14 mouse cellular contexts compared by ENCODE assay signal in genomic region chrX:75231456-75231855, GRCm38 (mm10).
"Had no signal": no experiment of that assay in that cellular context is flagged by ENCODE, and none has a peak within 500 bp of the region (broad histone marks: within the 10 kb centered on the region; RNA-seq: fewer than 3 reads in every experiment).

No protein-coding gene starts in this region.

- H3K9ac ChIP-seq: liver, postnatal 0 days; lung, embryonic 14.5 days; midbrain, embryonic 13.5 days; midbrain, embryonic 15.5 days; neural tube, embryonic 12.5 days; stomach, embryonic 15.5 days had no signal

- H3K4me3 ChIP-seq: midbrain, embryonic 10.5 days; midbrain, embryonic 13.5 days; midbrain, embryonic 15.5 days; neural tube, embryonic 12.5 days; stomach, embryonic 15.5 days had no signal

- DNase-seq: liver, postnatal 0 days; lung, embryonic 14.5 days; lung, postnatal 10 days; lung, postnatal 4 days; right cerebral cortex, postnatal 14 days; thymus, adult 2 months; thymus, postnatal 25 days; thymus, postnatal 4 days had no signal

- H3K9me3 ChIP-seq: midbrain, embryonic 10.5 days; midbrain, embryonic 13.5 days; midbrain, embryonic 15.5 days; neural tube, embryonic 12.5 days; stomach, embryonic 15.5 days had no signal

- H3K36me3 ChIP-seq: midbrain, embryonic 10.5 days; midbrain, embryonic 13.5 days; midbrain, embryonic 15.5 days; neural tube, embryonic 12.5 days; stomach, embryonic 15.5 days had no signal

- H3K4me1 ChIP-seq: midbrain, embryonic 10.5 days; midbrain, embryonic 13.5 days; midbrain, embryonic 15.5 days; neural tube, embryonic 12.5 days; stomach, embryonic 15.5 days had no signal

- H3K27ac ChIP-seq: midbrain, embryonic 10.5 days; midbrain, embryonic 13.5 days; midbrain, embryonic 15.5 days; neural tube, embryonic 12.5 days; stomach, embryonic 15.5 days; stomach, postnatal 0 days had no signal

- H3K27me3 ChIP-seq: midbrain, embryonic 13.5 days; midbrain, embryonic 15.5 days; neural tube, embryonic 12.5 days; stomach, embryonic 15.5 days had no signal
